Mouse (Mus musculus) B cell, adult 67 days (primary cell): ENCODE results near the gene Pmepa1. TPM values are rescaled to one million over a fixed set of nuclear protein-coding genes. Genes with fewer than 3 reads are reported as not detected.

ENCODE experiments used
- total RNA-seq, 2 experiments: library from RNA; stranded (reverse); gene quantifications; 4 replicates each; pipeline ENCODE4 v1.2.4; 2023

Pmepa1 gene
- total RNA-seq = 1 to 10 TPM; 1.4 to 2.8 TPM

GRCm38 (mm10) chr2:173276409-173276808 lies at the start of gene Pmepa1:
TSS of gene Pmepa1 (minus strand) at chr2:173276533.

GRCm38 (mm10) chr2:173218416-173219141 lies 57.8 kb downstream of the Pmepa1 start, which contains the start of gene Zbp1:
TSS of gene Zbp1 (minus strand) at chr2:173218923.

Other genes with a start within 250 kb of the Pmepa1 start
- not detected for gene Ctcfl, start 157.0 kb downstream of the Pmepa1 start, total RNA-seq
- gene Pck1, start 123.5 kb downstream of the Pmepa1 start, total RNA-seq = not detected
- gene Zbp1, start 57.6 kb downstream of the Pmepa1 start, total RNA-seq = 10 to 100 TPM; 33.7 to 41.1 TPM
- not detected for gene 1700021F07Rik, start 246.1 kb upstream of the Pmepa1 start, total RNA-seq